Mouse (Mus musculus): ENCODE data around the gene Cks2. TPM values are rescaled to one million over a fixed set of nuclear protein-coding genes. Genes with fewer than 3 reads are reported as not detected.

Cks2 gene
- polyA plus RNA-seq, 1 experiment from 2014 or later = 335 TPM

- no peaks in the 10 kb centered on the region for H3K27me3 ChIP-seq
- no peaks in the 10 kb centered on the region for H3K36me3 ChIP-seq (ENCODE audit: poor library complexity, severe bottlenecking)
- H3K4me2 ChIP-seq = peak overlapping the region; percentile 81
- peak overlapping the region; percentile 65 for H3K27ac ChIP-seq
- H3K4me1 ChIP-seq = peaks cover 31% of the 10 kb centered on the region
- H3K9me3 ChIP-seq (replicated peaks) = no peaks in the 10 kb centered on the region
- peak overlapping the region; percentile 71 for H3K9ac ChIP-seq
- ATAC-seq = no peak; the same call in 1 of the 2 replicates
- H3K4me3 ChIP-seq = peak overlapping the region; percentile 78
- 45% methylated on average over 20 of the region's 20 CpGs for WGBS
Observed at GRCm38 (mm10) chr13:51643924-51644828, 856 bp upstream of the Cks2 start.

- no peaks in the 10 kb centered on the region for H3K36me3 ChIP-seq (ENCODE audit: poor library complexity, severe bottlenecking)
- H3K4me3 ChIP-seq = peak overlapping the region; percentile 78
- ATAC-seq = no peak
- no peaks in the 10 kb centered on the region for H3K9me3 ChIP-seq (replicated peaks)
- peak overlapping the region; percentile 85 for H3K9ac ChIP-seq
- peak overlapping the region; percentile 81 for H3K4me2 ChIP-seq
- H3K27ac ChIP-seq = peak overlapping the region; percentile 31; the same call in 1 of the 2 replicates
- no peaks in the 10 kb centered on the region for H3K27me3 ChIP-seq
- whole genome bisulfite sequencing = under 1% methylated on average over 7 of the region's 7 CpGs
- H3K4me1 ChIP-seq = peaks cover 34% of the 10 kb centered on the region
Observed at GRCm38 (mm10) chr13:51645872-51646271, 840 bp downstream of the Cks2 start.

- WGBS = 18% methylated on average over 3 of the region's 3 CpGs
- Histone ChIP-seq H3K9me3 (replicated peaks) (no peaks in the 10 kb centered on the region), H3K9ac (peak overlapping the region; percentile 85), H3K4me1 (peaks cover 38% of the 10 kb centered on the region), H3K27me3 (no peaks in the 10 kb centered on the region), H3K27ac (no peak overlapping the region), H3K36me3 (ENCODE audit: poor library complexity, severe bottlenecking) (no peaks in the 10 kb centered on the region), H3K4me2 (peak overlapping the region; percentile 81), H3K4me3 (peak overlapping the region; percentile 78)
- no peak for ATAC-seq
Observed at GRCm38 (mm10) chr13:51646362-51647027, 1.5 kb downstream of the Cks2 start.

GRCm38 (mm10) chr13:51647770-51648169 lies 2.7 kb downstream of the Cks2 start:
- H3K4me3 ChIP-seq = peak overlapping the region; percentile 78
- H3K36me3 ChIP-seq (ENCODE audit: poor library complexity, severe bottlenecking) = 0 out of 2 replicates have a peak, but pooled peaks cover under 1% of the 10 kb centered on the region
- H3K27me3 ChIP-seq = no peaks in the 10 kb centered on the region
- ATAC-seq = no peak
- peak overlapping the region; percentile 55 for H3K9ac ChIP-seq
- no peak overlapping the region for H3K27ac ChIP-seq
- H3K9me3 ChIP-seq (replicated peaks) = no peaks in the 10 kb centered on the region
- H3K4me2 ChIP-seq = peak overlapping the region; percentile 66
- WGBS = 87% methylated on average over 3 of the region's 3 CpGs
- H3K4me1 ChIP-seq = peaks cover 47% of the 10 kb centered on the region

- no peaks in the 10 kb centered on the region for H3K9me3 ChIP-seq (replicated peaks)
- whole genome bisulfite sequencing = 89% methylated on average over 4 of the region's 4 CpGs
- peaks cover 48% of the 10 kb centered on the region for H3K4me1 ChIP-seq
- ATAC-seq = no peak
- no peak overlapping the region for H3K4me3 ChIP-seq
- H3K9ac ChIP-seq = no peak overlapping the region
- H3K4me2 ChIP-seq = peak overlapping the region; percentile 66
- peaks cover 5% of the 10 kb centered on the region; the same call in 1 of the 2 replicates for H3K36me3 ChIP-seq (ENCODE audit: poor library complexity, severe bottlenecking)
- no peak overlapping the region for H3K27ac ChIP-seq
- no peaks in the 10 kb centered on the region for H3K27me3 ChIP-seq
Observed at GRCm38 (mm10) chr13:51648237-51648636, 3.2 kb downstream of the Cks2 start.

- Histone ChIP-seq H3K27ac (no peak overlapping the region), H3K9me3 (replicated peaks) (no peaks in the 10 kb centered on the region), H3K27me3 (no peaks in the 10 kb centered on the region), H3K4me1 (peaks cover 48% of the 10 kb centered on the region), H3K36me3 (ENCODE audit: poor library complexity, severe bottlenecking) (peaks cover 17% of the 10 kb centered on the region), H3K9ac (no peak overlapping the region), H3K4me2 (no peak overlapping the region), H3K4me3 (no peak overlapping the region)
- 63% methylated on average over 1 of the region's 1 CpGs for WGBS
- no peak for ATAC-seq
Observed at GRCm38 (mm10) chr13:51649740-51650139, 4.7 kb downstream of the Cks2 start.

- peak within 1 kb of the TSS; percentile 73 for H3K9ac ChIP-seq
- H3K9me3 ChIP-seq (replicated peaks) = no peaks in the 10 kb centered on the region
- peak; percentile 99 for ATAC-seq
Observed at GRCm38 (mm10) chr13:51651408-51652064, 6.5 kb downstream of the Cks2 start, which contains the start of gene Secisbp2. Secisbp2 (plus strand) TSS chr13:51651697.

GRCm38 (mm10) chr13:51653159-51653558 lies 8.1 kb downstream of the Cks2 start:
- 96% methylated on average over 6 of the region's 6 CpGs for WGBS
- Histone ChIP-seq H3K9me3 (replicated peaks) (no peaks in the 10 kb centered on the region), H3K27me3 (no peaks in the 10 kb centered on the region), H3K4me3 (no peak overlapping the region), H3K9ac (peak overlapping the region; percentile 73; the same call in 1 of the 2 replicates), H3K4me1 (peaks cover 24% of the 10 kb centered on the region), H3K36me3 (ENCODE audit: poor library complexity, severe bottlenecking) (peaks cover 51% of the 10 kb centered on the region), H3K4me2 (no peak overlapping the region), H3K27ac (no peak overlapping the region)
- ATAC-seq = no peak

More at GRCm38 (mm10) chr13:51651408-51652064, 6.5 kb downstream of the Cks2 start, which contains the start of gene Secisbp2:
- Histone ChIP-seq H3K36me3 (ENCODE audit: poor library complexity, severe bottlenecking) (peaks cover 35% of the 10 kb centered on the region), H3K4me1 (peaks cover 40% of the 10 kb centered on the region), H3K27ac (peak within 1 kb of the TSS; percentile 80), H3K4me3 (peak within 1 kb of the TSS; percentile 70), H3K4me2 (peak within 1 kb of the TSS; percentile 73), H3K27me3 (no peaks in the 10 kb centered on the region)
- WGBS = under 1% methylated on average over 69 of the region's 69 CpGs

GRCm38 (mm10) chr13:51653961-51654360 lies 8.9 kb downstream of the Cks2 start:
- H3K27ac ChIP-seq = no peak overlapping the region
- peaks cover 59% of the 10 kb centered on the region for H3K36me3 ChIP-seq (ENCODE audit: poor library complexity, severe bottlenecking)
- no peaks in the 10 kb centered on the region for H3K27me3 ChIP-seq
- H3K4me1 ChIP-seq = peaks cover 17% of the 10 kb centered on the region
- H3K4me3 ChIP-seq = no peak overlapping the region
- H3K9me3 ChIP-seq (replicated peaks) = no peaks in the 10 kb centered on the region
- 94% methylated on average over 9 of the region's 9 CpGs for WGBS
- no peak overlapping the region for H3K4me2 ChIP-seq
- no peak overlapping the region for H3K9ac ChIP-seq
- ATAC-seq = no peak

GRCm38 (mm10) chr13:51656516-51657235 lies 11.6 kb downstream of the Cks2 start:
- WGBS = 93% methylated on average over 13 of the region's 13 CpGs
- H3K4me1 ChIP-seq = peaks cover 10% of the 10 kb centered on the region
- H3K4me3 ChIP-seq = no peak overlapping the region
- H3K9ac ChIP-seq = no peak overlapping the region
- H3K9me3 ChIP-seq (replicated peaks) = no peaks in the 10 kb centered on the region
- H3K27ac ChIP-seq = no peak overlapping the region
- ATAC-seq = no peak
- no peaks in the 10 kb centered on the region for H3K27me3 ChIP-seq
- peaks cover 84% of the 10 kb centered on the region for H3K36me3 ChIP-seq (ENCODE audit: poor library complexity, severe bottlenecking)
- no peak overlapping the region for H3K4me2 ChIP-seq

GRCm38 (mm10) chr13:51658094-51658493 lies 13.1 kb downstream of the Cks2 start:
- no peak overlapping the region for H3K4me3 ChIP-seq
- 93% methylated on average over 3 of the region's 3 CpGs for WGBS
- peaks cover 94% of the 10 kb centered on the region for H3K36me3 ChIP-seq (ENCODE audit: poor library complexity, severe bottlenecking)
- no peaks in the 10 kb centered on the region for H3K27me3 ChIP-seq
- H3K9ac ChIP-seq = no peak overlapping the region
- no peak overlapping the region for H3K4me2 ChIP-seq
- H3K27ac ChIP-seq = no peak overlapping the region
- H3K4me1 ChIP-seq = no peaks in the 10 kb centered on the region
- ATAC-seq = no peak
- no peaks in the 10 kb centered on the region for H3K9me3 ChIP-seq (replicated peaks)

Measured in forebrain, embryonic 13.5 days (tissue).